Mouse (Mus musculus): ENCODE data around the gene Actg1. TPM values are rescaled to one million over a fixed set of nuclear protein-coding genes. Genes with fewer than 3 reads are reported as not detected.

The Actg1 gene
- polyA plus RNA-seq, 1 experiment: 2,484 TPM

DNA sequence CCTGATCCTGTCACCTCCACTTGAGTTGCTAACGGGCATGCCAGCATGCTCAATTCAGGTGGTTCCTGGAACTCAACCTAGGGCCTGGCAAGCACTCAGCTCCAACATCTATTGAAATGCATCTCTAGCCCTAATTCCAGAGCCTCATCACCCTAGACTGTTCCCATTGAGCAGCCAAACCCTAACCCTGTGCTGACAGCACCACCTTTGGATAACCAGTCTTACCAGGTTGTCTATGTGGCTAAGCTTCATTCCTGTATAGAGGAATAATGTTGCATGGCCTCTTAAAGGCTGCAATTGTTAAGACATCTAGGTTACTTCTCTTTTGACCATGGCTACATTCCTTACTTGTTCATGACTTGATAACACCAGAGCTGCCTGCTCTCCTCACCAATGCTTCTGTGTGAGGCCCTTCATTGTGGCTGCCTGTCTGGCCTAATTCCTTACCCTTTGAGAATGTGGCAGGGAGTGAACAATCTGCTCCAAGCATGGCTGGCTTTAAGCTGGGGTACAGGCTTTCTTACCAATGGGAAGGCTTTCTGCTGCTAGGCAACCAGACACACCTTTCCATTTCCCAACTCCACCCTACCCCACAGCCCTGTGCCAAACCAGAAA is 3.2 kb downstream of the Actg1 start:
- Histone ChIP-seq H3K4me1 (ENCODE audit: control insufficient read depth, insufficient read depth, low read length) (no peaks in the 10 kb centered on the region), H3K9ac (ENCODE audit: low read depth, poor library complexity, severe bottlenecking) (no peak overlapping the region), H3K9me3 (replicated peaks; ENCODE audit: control insufficient read depth, insufficient read depth, low read length, poor library complexity, severe bottlenecking) (no peaks in the 10 kb centered on the region), H3K27me3 (ENCODE audit: control insufficient read depth, insufficient read depth, low read length, poor library complexity, severe bottlenecking) (no peaks in the 10 kb centered on the region), H3K4me3 (ENCODE audit: low read depth, low read length) (no peak overlapping the region), H3K27ac (ENCODE audit: insufficient read depth, low read length) (peak overlapping the region; percentile 26; the same call in 1 of the 2 replicates), H3K36me3 (ENCODE audit: control insufficient read depth, insufficient read depth, low read length, poor library complexity, severe bottlenecking) (peaks cover 21% of the 10 kb centered on the region)
- TF ChIP-seq POLR2A (IDR thresholded peaks at IDR 0.05; ENCODE audit: insufficient read depth, low read length) (no peak), EP300 (IDR thresholded peaks at IDR 0.05; ENCODE audit: insufficient read depth, low read depth, low read length) (no peak), CTCF (IDR thresholded peaks at IDR 0.05; ENCODE audit: low read depth, low read length) (no peak)

DNA sequence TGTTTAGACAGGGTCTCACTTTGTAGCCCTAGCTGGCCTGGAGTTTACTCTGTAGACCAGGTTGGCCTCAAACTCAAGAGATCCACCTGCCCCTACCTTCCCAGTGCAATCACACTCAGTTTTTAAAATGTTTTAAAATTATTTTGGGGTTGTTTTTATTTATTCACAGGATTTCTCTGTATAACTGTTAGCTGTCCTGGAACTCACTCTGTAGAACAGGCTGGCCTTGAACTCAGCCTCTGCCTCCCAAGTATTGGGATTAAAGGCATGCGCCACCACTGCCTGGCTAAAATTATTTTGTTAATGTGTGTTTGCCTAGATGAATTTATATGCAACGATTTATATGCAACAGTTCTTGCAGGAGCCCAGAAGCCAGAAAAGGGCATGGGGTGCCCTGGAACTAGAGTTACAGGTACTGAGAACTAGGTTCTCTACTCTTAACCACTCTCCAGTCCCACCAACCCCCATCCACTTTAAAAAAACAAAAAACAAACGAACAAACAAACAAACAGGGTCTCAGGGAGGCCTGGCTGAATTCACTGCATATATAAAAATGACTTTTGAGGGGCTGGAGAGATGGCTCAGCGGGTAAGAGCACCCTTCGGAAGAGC is 3.9 kb downstream of the Actg1 start:
- Histone ChIP-seq H3K4me1 (ENCODE audit: control insufficient read depth, insufficient read depth, low read length) (no peaks in the 10 kb centered on the region), H3K27me3 (ENCODE audit: control insufficient read depth, insufficient read depth, low read length, poor library complexity, severe bottlenecking) (no peaks in the 10 kb centered on the region), H3K27ac (ENCODE audit: insufficient read depth, low read length) (no peak overlapping the region), H3K36me3 (ENCODE audit: control insufficient read depth, insufficient read depth, low read length, poor library complexity, severe bottlenecking) (peaks cover 21% of the 10 kb centered on the region), H3K9me3 (replicated peaks; ENCODE audit: control insufficient read depth, insufficient read depth, low read length, poor library complexity, severe bottlenecking) (no peaks in the 10 kb centered on the region), H3K9ac (ENCODE audit: low read depth, poor library complexity, severe bottlenecking) (no peak overlapping the region), H3K4me3 (ENCODE audit: low read depth, low read length) (no peak overlapping the region)
- TF ChIP-seq POLR2A (IDR thresholded peaks at IDR 0.05; ENCODE audit: insufficient read depth, low read length) (no peak), EP300 (IDR thresholded peaks at IDR 0.05; ENCODE audit: insufficient read depth, low read depth, low read length) (no peak), CTCF (IDR thresholded peaks at IDR 0.05; ENCODE audit: low read depth, low read length) (no peak)

DNA sequence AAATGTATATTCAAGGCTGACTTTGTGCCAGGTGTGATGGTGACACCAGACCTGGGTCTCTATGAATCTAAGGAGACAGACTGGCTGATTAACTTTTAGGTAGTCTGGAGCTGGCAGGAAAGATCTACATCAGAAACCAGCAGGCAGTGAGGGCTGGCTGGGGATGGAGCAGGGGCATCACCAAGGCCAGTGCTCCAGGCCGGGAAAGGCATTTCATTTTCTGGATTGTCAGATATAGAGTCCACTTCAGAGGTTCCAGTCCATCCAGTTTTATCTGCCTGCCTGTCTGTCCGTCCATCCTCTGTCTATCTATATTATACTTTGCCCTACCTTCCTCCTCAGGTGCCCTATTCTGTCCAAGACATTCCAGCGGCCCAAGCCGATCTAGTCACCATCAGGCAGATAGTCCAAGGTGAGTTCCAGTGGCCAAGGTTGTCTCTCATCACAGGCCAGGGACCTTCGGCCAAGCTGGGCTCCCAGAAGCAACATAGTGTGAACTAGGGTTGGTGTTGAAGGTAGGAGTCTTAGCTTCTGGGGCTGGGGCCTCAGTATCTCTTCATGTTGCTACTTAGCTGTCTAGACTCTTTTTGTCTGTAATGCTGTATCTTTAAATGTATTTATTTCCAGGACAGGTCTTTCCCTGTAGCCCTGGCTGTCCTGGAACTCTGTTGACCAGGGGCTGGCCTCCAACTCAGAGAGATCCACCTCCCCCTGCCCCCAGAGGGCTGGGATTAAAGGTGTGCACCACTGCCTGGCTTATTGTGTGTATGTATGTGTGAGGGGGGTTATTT is 4.6 kb downstream of the Actg1 start:
- no peak for TF ChIP-seq CTCF (IDR thresholded peaks at IDR 0.05; ENCODE audit: low read depth, low read length)
- TF ChIP-seq POLR2A (IDR thresholded peaks at IDR 0.05; ENCODE audit: insufficient read depth, low read length): no peak
- no peak for TF ChIP-seq EP300 (IDR thresholded peaks at IDR 0.05; ENCODE audit: insufficient read depth, low read depth, low read length)
- Histone ChIP-seq H3K27ac (ENCODE audit: insufficient read depth, low read length) (no peak overlapping the region), H3K4me3 (ENCODE audit: low read depth, low read length) (no peak overlapping the region), H3K9ac (ENCODE audit: low read depth, poor library complexity, severe bottlenecking) (no peak overlapping the region), H3K4me1 (ENCODE audit: control insufficient read depth, insufficient read depth, low read length) (no peaks in the 10 kb centered on the region), H3K27me3 (ENCODE audit: control insufficient read depth, insufficient read depth, low read length, poor library complexity, severe bottlenecking) (no peaks in the 10 kb centered on the region), H3K9me3 (replicated peaks; ENCODE audit: control insufficient read depth, insufficient read depth, low read length, poor library complexity, severe bottlenecking) (no peaks in the 10 kb centered on the region), H3K36me3 (ENCODE audit: control insufficient read depth, insufficient read depth, low read length, poor library complexity, severe bottlenecking) (peaks cover 21% of the 10 kb centered on the region)

- H3K27me3 ChIP-seq (ENCODE audit: control insufficient read depth, insufficient read depth, low read length, poor library complexity, severe bottlenecking): no peaks in the 10 kb centered on the region
- H3K4me3 ChIP-seq (ENCODE audit: low read depth, low read length): no peak overlapping the region
- H3K9ac ChIP-seq (ENCODE audit: low read depth, poor library complexity, severe bottlenecking): no peak overlapping the region
- H3K4me1 ChIP-seq (ENCODE audit: control insufficient read depth, insufficient read depth, low read length): no peaks in the 10 kb centered on the region
- no peak for TF ChIP-seq CTCF (IDR thresholded peaks at IDR 0.05; ENCODE audit: low read depth, low read length)
- no peak for TF ChIP-seq EP300 (IDR thresholded peaks at IDR 0.05; ENCODE audit: insufficient read depth, low read depth, low read length)
- TF ChIP-seq POLR2A (IDR thresholded peaks at IDR 0.05; ENCODE audit: insufficient read depth, low read length): no peak
- H3K27ac ChIP-seq (ENCODE audit: insufficient read depth, low read length): no peak overlapping the region
- H3K36me3 ChIP-seq (ENCODE audit: control insufficient read depth, insufficient read depth, low read length, poor library complexity, severe bottlenecking): peaks cover 21% of the 10 kb centered on the region
- H3K9me3 ChIP-seq (replicated peaks; ENCODE audit: control insufficient read depth, insufficient read depth, low read length, poor library complexity, severe bottlenecking): no peaks in the 10 kb centered on the region
Measured at GRCm38 (mm10) chr11:120342656-120343160, 5.6 kb downstream of the Actg1 start.

- Histone ChIP-seq H3K27ac (ENCODE audit: insufficient read depth, low read length) (no peak overlapping the region), H3K9me3 (replicated peaks; ENCODE audit: control insufficient read depth, insufficient read depth, low read length, poor library complexity, severe bottlenecking) (no peaks in the 10 kb centered on the region), H3K9ac (ENCODE audit: low read depth, poor library complexity, severe bottlenecking) (no peak overlapping the region), H3K36me3 (ENCODE audit: control insufficient read depth, insufficient read depth, low read length, poor library complexity, severe bottlenecking) (peaks cover 14% of the 10 kb centered on the region), H3K27me3 (ENCODE audit: control insufficient read depth, insufficient read depth, low read length, poor library complexity, severe bottlenecking) (no peaks in the 10 kb centered on the region), H3K4me1 (ENCODE audit: control insufficient read depth, insufficient read depth, low read length) (no peaks in the 10 kb centered on the region), H3K4me3 (ENCODE audit: low read depth, low read length) (no peak overlapping the region)
- no peak for TF ChIP-seq POLR2A (IDR thresholded peaks at IDR 0.05; ENCODE audit: insufficient read depth, low read length)
- TF ChIP-seq CTCF (IDR thresholded peaks at IDR 0.05; ENCODE audit: low read depth, low read length): no peak
- TF ChIP-seq EP300 (IDR thresholded peaks at IDR 0.05; ENCODE audit: insufficient read depth, low read depth, low read length): no peak
Measured at GRCm38 (mm10) chr11:120341661-120342060, 6.7 kb downstream of the Actg1 start.
